Comparison of ENCODE assay signal across 12 mouse cellular contexts in the genomic region with DNA sequence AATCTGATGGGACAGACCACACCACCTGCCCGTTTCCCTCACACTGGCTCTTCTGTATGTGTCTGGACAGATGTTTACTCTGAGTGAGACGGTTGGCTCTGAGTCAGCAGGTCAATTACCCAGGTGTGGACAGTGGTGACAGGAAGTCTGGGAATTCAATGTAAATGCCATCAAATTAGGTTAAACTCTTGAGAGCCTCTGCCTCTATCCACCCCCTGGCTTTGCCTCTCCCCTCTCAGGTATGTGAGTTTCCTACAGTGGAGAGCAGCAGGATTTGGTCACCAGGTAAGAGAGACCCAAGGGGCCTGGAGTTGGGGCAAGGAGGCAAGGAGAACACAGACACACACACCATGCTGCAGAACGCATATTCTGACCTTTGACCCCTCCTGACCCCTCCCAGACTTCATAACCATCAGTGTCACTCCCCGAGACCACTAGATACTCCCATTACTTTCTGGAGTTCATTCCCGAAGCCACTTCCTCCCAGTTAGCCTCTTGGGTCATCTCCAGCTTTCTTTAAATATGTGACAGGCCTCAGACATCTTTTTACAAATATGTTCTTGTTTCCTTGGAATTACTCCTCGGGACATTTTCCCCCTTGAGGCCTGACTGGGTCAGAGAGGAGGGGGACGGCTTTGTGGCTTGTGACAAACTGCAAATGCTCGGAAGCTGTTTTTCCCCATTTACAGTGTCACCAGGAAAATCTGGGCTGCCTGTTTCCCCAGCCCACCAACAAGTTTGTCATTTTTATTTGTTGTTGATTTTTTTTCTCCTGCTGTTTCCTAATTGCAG.
DNase-seq lines count a peak whose midpoint lies in the region; ATAC-seq lines count a peak whose summit lies in the region.
"Had no signal": no experiment of that assay in that cellular context is flagged by ENCODE, and none has a peak within 500 bp of the region (broad histone marks: within the 10 kb centered on the region; RNA-seq: fewer than 3 reads in every experiment).

No protein-coding gene starts in this region.

- no peak overlapping the region for H3K4me3 ChIP-seq in lung, embryonic 16.5 days (ENCODE audit: low read length)
- H3K4me3 ChIP-seq: hindbrain, embryonic 12.5 days; liver, embryonic 13.5 days had no signal

- no peak overlapping the region for H3K9ac ChIP-seq in lung, embryonic 16.5 days (ENCODE audit: low read length)
- H3K9ac ChIP-seq: hindbrain, embryonic 12.5 days; liver, embryonic 13.5 days had no signal

- WGBS in lung, embryonic 16.5 days, result 22% methylated on average over 8 of the region's 8 CpGs

- H3K4me2 ChIP-seq in lung, embryonic 16.5 days (ENCODE audit: low read depth, low read length), result no peak overlapping the region
- H3K4me2 ChIP-seq: hindbrain, embryonic 12.5 days; liver, embryonic 13.5 days had no signal

- no peaks in the 10 kb centered on the region for H3K9me3 ChIP-seq in lung, embryonic 16.5 days (ENCODE audit: control insufficient read depth, low read length)
- H3K9me3 ChIP-seq: hindbrain, embryonic 12.5 days; liver, embryonic 13.5 days had no signal

- H3K27ac ChIP-seq in lung, embryonic 16.5 days (ENCODE audit: low read length), result no peak overlapping the region
- H3K27ac ChIP-seq: hindbrain, embryonic 12.5 days; liver, embryonic 13.5 days had no signal

- H3K4me1 ChIP-seq in lung, embryonic 16.5 days (replicated peaks; ENCODE audit: control insufficient read depth, insufficient read depth, low read length), result peaks cover 12% of the 10 kb centered on the region
- H3K4me1 ChIP-seq: liver, embryonic 13.5 days had no signal

- peak; percentile 64 for ATAC-seq in lung, embryonic 16.5 days (ENCODE audit: low read depth)

- H3K36me3 ChIP-seq in lung, embryonic 16.5 days (ENCODE audit: control insufficient read depth, insufficient read depth, low read length), result no peaks in the 10 kb centered on the region
- H3K36me3 ChIP-seq: hindbrain, embryonic 12.5 days; liver, embryonic 13.5 days had no signal

- no peaks in the 10 kb centered on the region for H3K27me3 ChIP-seq in lung, embryonic 16.5 days (ENCODE audit: control insufficient read depth, insufficient read depth, low read depth, low read length)
- H3K27me3 ChIP-seq: hindbrain, embryonic 12.5 days; liver, embryonic 13.5 days had no signal

- peak; percentile 46 for DNase-seq in adrenal gland, postnatal 14 days
- no peak for DNase-seq in adrenal gland, postnatal 4 days (ENCODE audit: low spot score in 2 of 2)
- DNase-seq in lung, postnatal 14 days, result no peak
- peak; percentile 19 to 38 for DNase-seq in kidney, adult 8-10 months
- peak; percentile 15 for DNase-seq in skeletal muscle tissue, adult 2 months (ENCODE audit: low read depth, low spot score)
- no peak for DNase-seq in frontal cortex, postnatal 10 days (ENCODE audit: low spot score in 2 of 2)
- DNase-seq in layer of hippocampus, adult 8-10 months (ENCODE audit: low spot score in 2 of 2), result no peak
- DNase-seq: cerebellum, postnatal 25 days; liver, embryonic 13.5 days; thymus, adult 18-20 months had no signal

Comparison
In these comparisons a context has a peak if more than half of its experiments do, and no peak if none do; other contexts are left out.
1. DNase-seq: peak in adrenal gland, postnatal 14 days (single experiment), kidney, adult 8-10 months (2 of 2) and skeletal muscle tissue, adult 2 months (single experiment); none in adrenal gland, postnatal 4 days (0 of 2), lung, postnatal 14 days (single experiment), frontal cortex, postnatal 10 days (0 of 2) and layer of hippocampus, adult 8-10 months (0 of 2).